Mouse (Mus musculus) c-Kit-positive CD71-positive TER-119-negative erythroid progenitor cells, embryonic 14.5 days (primary cell): ENCODE data around the gene Scaper.

ENCODE experiments used
- DNase-seq: peaks from one replicate; pipeline ENCODE4 v3.0.0-alpha.2; 2013; ENCODE audit warnings: low read depth

The Scaper gene

DNA sequence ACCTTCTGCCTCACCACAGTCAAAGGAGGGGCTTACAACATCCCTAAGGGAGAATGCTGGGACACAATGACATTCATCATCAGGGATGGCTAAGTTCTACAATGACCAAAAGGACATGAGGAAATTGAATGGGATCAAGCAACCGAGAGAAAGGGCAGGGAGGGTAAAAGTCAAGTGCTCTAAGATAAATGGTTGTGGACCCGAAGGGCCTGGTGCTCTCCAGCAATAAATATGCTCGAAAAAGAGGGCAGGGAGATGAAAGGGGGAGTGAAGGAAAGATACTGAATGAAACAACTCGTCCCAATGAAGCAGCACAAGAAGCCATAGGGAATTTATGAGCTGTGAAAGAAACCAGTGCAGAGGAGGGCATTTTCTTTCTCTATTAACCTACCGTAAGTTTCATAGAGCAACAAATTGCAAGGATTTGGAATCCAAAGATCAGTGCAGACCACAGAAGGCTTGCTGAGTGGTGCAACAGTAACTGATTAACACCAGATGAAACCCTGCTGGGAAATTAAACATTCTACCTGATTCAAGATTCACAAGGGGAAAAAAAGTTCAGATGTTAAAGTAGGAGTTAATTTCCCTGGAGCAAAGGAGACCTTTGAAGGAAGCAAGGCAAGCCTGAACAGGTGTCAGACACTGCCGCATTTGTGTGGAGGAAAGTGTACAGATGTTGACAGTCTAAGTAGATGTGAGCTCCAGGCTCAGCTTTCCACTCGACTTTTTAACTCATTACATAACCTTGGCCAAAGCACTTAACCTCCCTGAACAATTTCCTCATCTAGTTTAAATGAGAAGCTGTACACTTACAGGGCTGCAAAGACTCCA, 329.0 kb downstream of the Scaper start:
- DNase-seq, result no peak

GRCm38 (mm10) chr9:55598594-55598993, 339.3 kb downstream of the Scaper start:
- DNase-seq, result no peak

GRCm38 (mm10) chr9:55586141-55586540, 351.8 kb downstream of the Scaper start:
- DNase-seq, result no peak

GRCm38 (mm10) chr9:55581414-55581813, 356.5 kb downstream of the Scaper start:
- no peak for DNase-seq

GRCm38 (mm10) chr9:55576571-55576970, 361.3 kb downstream of the Scaper start:
- no peak for DNase-seq

DNA sequence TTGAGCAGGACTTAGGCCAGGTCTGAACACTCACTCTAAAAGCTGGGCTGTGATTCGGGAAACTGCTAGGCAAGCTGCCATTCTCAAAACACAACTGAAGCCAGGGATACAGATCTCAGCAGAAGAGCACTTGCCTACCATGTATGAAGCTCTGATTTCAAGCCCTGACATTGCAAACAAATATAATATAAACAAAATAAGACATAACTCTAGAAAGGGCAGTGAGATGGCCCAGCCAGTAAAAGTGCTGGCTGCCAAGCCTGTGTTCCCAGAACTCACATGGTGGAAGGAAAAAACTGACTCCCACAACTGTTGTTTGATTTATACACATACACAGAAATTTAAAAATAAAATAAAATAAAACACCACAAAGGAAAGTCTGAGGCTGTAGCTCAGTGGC, 366.8 kb downstream of the Scaper start:
- no peak for DNase-seq

- DNase-seq, result no peak
Measured at GRCm38 (mm10) chr9:55568466-55569159, 369.3 kb downstream of the Scaper start.

DNA sequence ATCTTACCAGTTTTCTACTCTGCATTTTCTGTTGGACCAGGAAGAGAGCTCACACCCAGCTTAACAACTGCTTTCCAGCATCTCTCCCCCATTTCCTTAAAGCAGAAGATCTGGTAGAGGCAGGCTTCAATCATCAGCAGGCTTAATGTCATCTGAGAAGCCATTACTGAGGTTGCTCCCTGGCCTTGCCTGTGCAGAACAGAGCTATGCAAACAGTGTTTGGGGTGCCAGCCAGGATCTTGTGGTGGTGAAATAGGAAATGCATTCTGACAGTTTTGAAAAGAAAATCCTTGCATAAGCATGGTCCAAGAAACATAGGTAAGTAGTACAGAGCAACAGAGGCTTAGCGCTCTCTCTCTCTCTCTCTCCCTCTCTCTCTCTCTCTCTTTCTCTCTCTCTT, 377.0 kb downstream of the Scaper start:
- DNase-seq, result no peak

GRCm38 (mm10) chr9:55554986-55555385, 382.9 kb downstream of the Scaper start:
- DNase-seq, result no peak

DNA sequence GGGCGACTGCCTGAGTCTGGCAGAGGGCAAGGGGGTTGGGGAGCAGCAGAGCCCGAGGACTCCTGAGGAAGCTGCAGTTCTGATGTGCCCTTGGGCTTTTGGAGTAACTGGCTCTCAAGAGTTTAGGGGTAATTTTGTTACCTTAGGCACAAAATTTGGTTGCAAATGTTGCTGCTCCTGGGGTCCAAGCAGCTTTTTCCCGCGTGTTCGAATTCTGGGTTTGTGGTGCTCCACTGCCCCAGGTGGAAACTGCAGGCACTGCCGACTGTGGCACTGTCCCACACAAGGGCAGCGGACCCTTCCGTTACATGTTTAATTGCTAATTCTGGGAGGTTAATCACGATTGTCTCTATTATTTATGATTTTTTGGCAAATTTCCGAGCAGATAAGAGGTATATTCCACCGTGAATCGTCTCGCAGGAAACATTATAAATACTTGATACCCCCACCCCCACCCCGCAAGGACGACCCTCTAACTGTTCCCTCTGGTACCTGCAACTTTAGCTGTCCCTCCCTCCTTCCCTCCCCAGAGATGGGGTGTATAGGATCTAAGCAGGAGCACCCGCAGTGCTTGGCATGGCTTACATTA, 388.5 kb downstream of the Scaper start:
- DNase-seq, result no peak

- no peak for DNase-seq
Measured at GRCm38 (mm10) chr9:55548871-55549270, 389.0 kb downstream of the Scaper start.

DNA sequence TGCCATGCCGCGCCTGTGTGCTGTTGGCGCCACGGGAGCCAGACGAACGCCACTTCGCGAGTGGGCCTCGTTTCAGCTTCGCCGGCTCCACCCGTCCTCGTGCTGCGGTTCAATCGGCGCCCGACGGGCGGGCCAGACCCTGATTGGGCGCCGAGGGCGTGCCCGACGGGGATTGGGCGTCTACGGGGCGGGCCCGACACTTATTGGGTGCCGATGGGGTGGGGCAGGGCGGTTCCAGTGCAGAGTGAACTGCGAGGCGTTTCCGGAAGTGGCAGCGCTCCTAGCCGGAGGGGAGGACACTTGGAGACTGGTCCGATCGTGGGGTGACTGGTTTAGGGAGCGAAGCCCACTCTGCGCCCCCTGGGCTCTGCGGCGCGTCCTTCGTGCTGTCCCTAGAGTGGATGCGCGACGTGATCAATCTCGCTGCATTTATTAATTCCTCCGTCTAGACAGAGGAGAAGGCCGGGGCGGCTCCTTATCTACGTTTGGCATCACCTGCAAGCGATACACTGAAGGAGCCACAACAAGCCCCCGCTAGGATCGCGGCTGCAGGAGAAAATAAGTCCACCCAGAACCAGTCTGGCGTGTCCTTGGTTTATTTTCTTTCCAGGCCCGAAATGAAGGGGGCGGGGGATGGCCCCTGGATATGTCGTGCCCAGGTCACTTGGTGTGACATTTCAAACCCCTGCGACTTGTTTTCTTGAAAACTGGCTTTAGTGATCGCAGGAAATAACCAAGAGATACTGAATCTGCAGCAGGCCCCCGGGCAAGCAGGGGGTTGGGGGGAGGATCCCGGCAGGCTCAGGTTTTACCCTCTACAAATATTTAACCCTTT, 391.5 kb downstream of the Scaper start:
- DNase-seq, result no peak

DNA sequence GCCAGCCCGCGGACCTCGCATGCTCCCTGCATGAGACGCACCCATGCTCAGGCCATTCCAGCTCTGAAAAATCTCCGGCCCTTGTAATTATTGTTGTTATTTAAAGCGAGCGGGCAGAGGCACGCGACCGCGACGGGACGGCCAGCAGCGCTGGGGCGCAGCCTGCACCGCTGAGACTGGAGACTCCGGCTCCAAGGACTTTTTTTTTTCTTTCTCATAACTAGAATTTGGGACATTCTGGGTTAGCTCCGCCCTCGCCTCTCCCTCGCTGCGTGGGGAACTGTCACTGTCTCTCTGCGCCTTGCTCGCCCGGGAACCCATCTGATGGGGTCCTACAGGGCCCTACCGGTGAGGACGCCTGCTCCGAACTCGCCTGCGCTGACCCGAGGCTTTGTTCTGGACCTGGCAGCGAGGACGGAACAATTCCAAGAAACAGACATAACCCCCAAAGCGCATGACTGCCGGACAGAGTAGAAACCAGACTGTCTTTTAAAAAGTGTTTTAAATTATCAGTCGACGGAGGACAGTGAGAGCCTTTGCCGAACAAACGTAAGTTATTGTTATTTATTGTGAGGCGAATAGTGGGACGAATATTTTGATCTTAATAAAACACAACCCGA, 392.3 kb downstream of the Scaper start:
- DNase-seq, result no peak

DNA sequence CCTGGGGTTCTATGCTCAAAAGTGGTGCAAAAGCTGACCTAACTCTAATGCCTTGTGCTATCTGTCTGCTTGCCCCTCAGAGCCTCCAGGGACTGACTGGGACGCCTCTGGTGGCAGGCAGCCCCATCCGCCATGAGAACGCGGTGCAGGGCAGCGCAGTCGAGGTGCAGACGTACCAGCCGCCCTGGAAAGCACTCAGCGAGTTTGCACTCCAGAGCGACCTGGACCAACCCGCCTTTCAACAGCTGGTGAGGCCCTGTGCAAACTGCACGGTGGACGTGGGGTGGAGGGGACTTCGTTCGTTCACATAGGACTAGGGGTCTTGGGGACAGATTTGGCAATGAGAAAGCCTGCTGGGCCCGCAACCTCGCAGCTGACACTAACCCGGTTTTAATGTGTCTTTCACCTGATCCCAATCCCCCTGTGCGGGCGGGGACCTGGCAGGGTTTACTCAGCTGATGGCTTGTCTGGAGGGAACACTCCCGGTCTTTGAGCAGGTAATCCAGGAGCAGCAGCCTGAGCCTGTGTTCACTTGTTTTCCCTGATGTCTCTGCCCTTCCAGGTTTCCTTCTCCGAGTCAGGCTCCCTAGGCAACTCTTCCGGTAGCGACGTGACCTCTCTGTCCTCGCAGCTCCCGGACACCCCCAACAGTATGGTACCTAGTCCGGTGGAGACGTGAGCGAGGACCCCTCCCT, 392.9 kb downstream of the Scaper start:
- no peak for DNase-seq

GRCm38 (mm10) chr9:55543703-55544401, 394.1 kb downstream of the Scaper start:
- DNase-seq, result no peak

DNA sequence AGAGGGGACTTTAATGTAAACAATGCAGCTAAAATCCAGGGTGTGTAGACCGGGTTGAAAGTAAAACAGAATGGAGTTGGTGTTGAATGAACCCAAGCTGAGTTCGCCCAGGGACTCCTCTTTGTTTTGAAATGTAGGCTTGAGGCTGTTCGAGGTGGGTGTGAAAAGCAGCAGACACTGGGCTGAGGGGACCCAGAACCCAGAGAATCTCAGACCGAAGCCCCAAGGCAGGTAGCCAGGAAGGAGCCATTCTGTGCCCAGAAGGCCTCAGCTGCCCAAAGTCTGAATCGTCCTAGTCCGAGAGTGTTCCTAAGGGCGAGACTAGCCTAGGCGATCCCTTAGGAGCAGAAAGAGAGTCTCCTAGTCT, 394.6 kb downstream of the Scaper start:
- DNase-seq, result no peak

DNA sequence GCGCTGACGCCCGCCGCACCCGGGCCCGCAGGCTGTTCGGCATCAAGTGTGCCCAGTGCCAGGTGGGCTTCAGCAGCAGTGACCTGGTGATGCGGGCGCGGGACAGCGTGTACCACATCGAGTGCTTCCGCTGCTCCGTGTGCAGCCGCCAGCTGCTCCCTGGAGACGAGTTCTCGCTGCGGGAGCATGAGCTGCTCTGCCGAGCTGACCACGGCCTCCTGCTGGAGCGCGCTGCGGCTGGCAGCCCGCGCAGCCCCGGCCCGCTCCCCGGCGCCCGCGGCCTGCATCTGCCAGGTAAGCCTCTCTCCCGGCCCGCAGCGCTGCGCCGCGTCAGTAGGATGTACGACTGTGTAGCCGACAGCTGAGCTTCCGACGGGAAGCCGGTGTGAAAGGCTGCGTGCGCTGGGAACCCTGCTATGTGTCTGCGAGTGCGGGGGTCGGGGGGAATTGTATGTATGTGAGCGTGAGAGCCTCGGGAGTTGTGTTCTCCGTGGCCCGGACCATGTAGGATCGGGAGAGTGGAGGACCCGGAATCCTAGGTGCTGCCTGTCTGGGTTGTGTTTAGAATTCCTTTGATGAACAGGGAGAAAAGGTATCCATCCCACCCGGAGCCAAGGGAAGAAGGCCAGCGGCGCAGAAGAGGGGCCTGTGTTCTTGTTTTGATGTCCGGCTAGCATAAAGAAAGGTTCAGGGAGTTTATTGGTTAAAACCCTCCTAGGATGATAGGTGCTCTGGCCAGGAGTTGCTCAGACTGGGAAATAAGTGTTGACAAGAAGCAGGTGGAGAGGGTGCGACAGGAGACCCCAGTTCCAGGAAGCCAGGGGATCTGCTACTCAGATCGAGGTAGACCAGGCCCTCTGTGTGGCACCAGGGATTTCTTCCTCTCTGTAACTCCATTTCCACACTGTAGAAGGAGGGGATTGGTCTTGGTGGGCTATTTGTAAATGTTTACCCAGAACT, 395.3 kb downstream of the Scaper start:
- DNase-seq, result no peak

DNA sequence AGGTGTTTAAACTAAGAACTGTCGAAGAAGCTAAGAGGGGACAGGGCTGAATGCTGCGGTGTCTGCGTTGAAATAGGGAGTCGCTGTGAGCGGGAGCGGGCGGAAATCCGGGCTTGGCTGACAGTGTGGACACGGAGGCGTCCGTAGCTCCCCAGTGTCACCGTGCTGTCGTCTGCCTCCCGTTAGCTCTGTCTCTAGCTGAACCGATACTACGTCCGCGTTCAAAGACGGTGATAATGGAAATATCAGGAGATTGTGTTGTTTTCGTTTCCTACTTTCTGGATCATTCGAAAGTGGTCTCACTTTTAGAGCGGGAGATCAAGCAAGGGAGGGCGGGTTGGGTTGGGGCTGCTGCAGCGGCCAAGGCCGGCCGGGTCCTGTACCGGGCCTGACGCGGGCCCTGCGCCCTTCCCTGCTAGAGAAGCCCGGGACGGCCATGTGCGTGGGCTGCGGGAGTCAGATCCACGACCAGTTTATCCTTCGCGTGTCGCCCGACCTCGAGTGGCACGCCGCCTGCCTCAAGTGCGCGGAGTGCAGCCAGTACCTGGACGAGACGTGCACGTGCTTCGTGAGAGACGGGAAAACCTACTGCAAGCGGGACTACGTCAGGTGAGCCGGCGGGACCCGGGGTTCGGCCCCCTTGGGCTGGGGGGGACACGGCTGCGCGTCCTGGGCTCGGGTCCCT, 396.1 kb downstream of the Scaper start:
- no peak for DNase-seq

GRCm38 (mm10) chr9:55540888-55541287, 397.0 kb downstream of the Scaper start:
- DNase-seq, result no peak
